20 mouse cellular contexts compared by ENCODE assay signal in the genomic region with DNA sequence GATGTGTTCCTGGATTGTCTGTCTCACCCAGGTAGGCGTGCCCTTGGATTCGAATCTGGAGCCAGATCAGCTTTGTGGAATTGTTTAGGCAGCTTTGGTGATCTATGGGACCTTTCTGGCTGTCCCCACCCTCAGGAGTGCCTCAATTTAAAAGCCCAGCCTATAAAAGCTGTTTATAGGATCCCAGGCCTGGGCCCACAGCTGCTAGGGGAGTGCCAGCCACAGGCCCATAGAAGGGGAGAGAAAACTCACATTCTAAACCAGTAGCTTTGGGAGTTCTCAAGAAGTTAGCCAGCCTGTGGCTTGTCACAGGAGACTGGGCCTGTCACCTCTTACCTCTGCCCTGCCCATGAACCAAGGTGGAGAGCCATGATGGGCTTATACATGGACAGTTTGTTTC.
DNase-seq lines count a peak whose midpoint lies in the region; ATAC-seq lines count a peak whose summit lies in the region.
"Had no signal": no experiment of that assay in that cellular context is flagged by ENCODE, and none has a peak within 500 bp of the region (broad histone marks: within the 10 kb centered on the region; RNA-seq: fewer than 3 reads in every experiment).

No protein-coding gene starts in this region.

- H3K27ac ChIP-seq in heart, embryonic 15.5 days: peak overlapping the region; percentile 81
- H3K27ac ChIP-seq in hindbrain, embryonic 14.5 days: no peak overlapping the region
- H3K27ac ChIP-seq: embryonic facial prominence, embryonic 12.5 days; liver, embryonic 15.5 days; midbrain, embryonic 10.5 days had no signal

- no peak overlapping the region for H3K4me2 ChIP-seq in heart, embryonic 15.5 days
- H3K4me2 ChIP-seq in hindbrain, embryonic 14.5 days (replicated peaks): no peak overlapping the region
- H3K4me2 ChIP-seq: embryonic facial prominence, embryonic 12.5 days; liver, embryonic 15.5 days had no signal

- ATAC-seq in heart, embryonic 15.5 days (replicated peaks; ENCODE audit: insufficient number of reproducible peaks, insufficient read depth, low FRiP score, low read depth): no peak
- no peak for ATAC-seq in megakaryocyte, adult 5-6 weeks (ENCODE audit: poor library complexity, severe bottlenecking)
- ATAC-seq in hindbrain, embryonic 14.5 days (ENCODE audit: low FRiP score): no peak
- ATAC-seq: activated CD4-positive, CD25-positive, alpha-beta regulatory T cell, adult 4 months; forebrain, postnatal 0 days; Patski had no signal

- H3K27me3 ChIP-seq in heart, embryonic 15.5 days: no peaks in the 10 kb centered on the region
- H3K27me3 ChIP-seq in megakaryocyte, embryonic 14.5 days (replicated peaks): no peaks in the 10 kb centered on the region
- no peaks in the 10 kb centered on the region for H3K27me3 ChIP-seq in hindbrain, embryonic 14.5 days (ENCODE audit: control insufficient read depth, insufficient read depth, low read length)
- H3K27me3 ChIP-seq: embryonic facial prominence, embryonic 12.5 days; liver, embryonic 15.5 days; Patski had no signal

- H3K9ac ChIP-seq in heart, embryonic 15.5 days: no peak overlapping the region
- H3K9ac ChIP-seq in hindbrain, embryonic 14.5 days: no peak overlapping the region
- H3K9ac ChIP-seq: embryonic facial prominence, embryonic 12.5 days; forebrain, postnatal 0 days; liver, embryonic 15.5 days had no signal

- H3K4me3 ChIP-seq in heart, embryonic 15.5 days: no peak overlapping the region
- H3K4me3 ChIP-seq in megakaryocyte, embryonic 14.5 days (replicated peaks): peak overlapping the region; percentile 4
- no peak overlapping the region for H3K4me3 ChIP-seq in hindbrain, embryonic 14.5 days (replicated peaks; ENCODE audit: low read length)
- H3K4me3 ChIP-seq: embryonic facial prominence, embryonic 12.5 days; liver, embryonic 15.5 days; midbrain, embryonic 10.5 days had no signal

- H3K9me3 ChIP-seq in heart, embryonic 15.5 days (replicated peaks): no peaks in the 10 kb centered on the region
- no peaks in the 10 kb centered on the region for H3K9me3 ChIP-seq in megakaryocyte, embryonic 14.5 days
- H3K9me3 ChIP-seq in hindbrain, embryonic 14.5 days (ENCODE audit: control insufficient read depth, low read length): no peaks in the 10 kb centered on the region
- H3K9me3 ChIP-seq: embryonic facial prominence, embryonic 12.5 days; liver, embryonic 15.5 days; midbrain, embryonic 10.5 days had no signal

- H3K36me3 ChIP-seq in heart, embryonic 15.5 days: no peaks in the 10 kb centered on the region
- H3K36me3 ChIP-seq in megakaryocyte, embryonic 14.5 days (replicated peaks; ENCODE audit: low read length): peaks cover 66% of the 10 kb centered on the region
- no peaks in the 10 kb centered on the region for H3K36me3 ChIP-seq in hindbrain, embryonic 14.5 days (replicated peaks; ENCODE audit: control insufficient read depth, insufficient read depth)
- H3K36me3 ChIP-seq: embryonic facial prominence, embryonic 12.5 days; liver, embryonic 15.5 days; midbrain, embryonic 10.5 days had no signal

- DNase-seq in heart, adult 8-10 months (ENCODE audit: low spot score): no peak
- DNase-seq in induced T-regulatory cell, adult 2 months (ENCODE audit: low read depth): peak; percentile 46
- no peak for DNase-seq in kidney, adult 18-20 months
- no peak for DNase-seq in hindbrain, embryonic 14.5 days (ENCODE audit: low spot score)
- DNase-seq: adrenal gland, postnatal 25 days; cerebellum, adult 9-10 months; forebrain, postnatal 0 days; gastrocnemius, postnatal 10 days; heart, postnatal 36 days; left cerebral cortex, postnatal 4 days; lung, postnatal 14 days; right cerebral cortex, postnatal 25 days had no signal

- H3K4me1 ChIP-seq in heart, embryonic 15.5 days (replicated peaks): peaks cover 96% of the 10 kb centered on the region
- peaks cover 95% of the 10 kb centered on the region for H3K4me1 ChIP-seq in megakaryocyte, embryonic 14.5 days
- H3K4me1 ChIP-seq in hindbrain, embryonic 14.5 days (replicated peaks; ENCODE audit: control insufficient read depth, insufficient read depth, low read length): peaks cover 13% of the 10 kb centered on the region

- 94% methylated on average over 2 of the region's 2 CpGs for WGBS in heart, embryonic 15.5 days
- WGBS in hindbrain, embryonic 14.5 days: 91% methylated on average over 2 of the region's 2 CpGs
